Mouse (Mus musculus): Measurements from ENCODE around the gene Ucp1. TPM values are rescaled to one million over a fixed set of nuclear protein-coding genes. Genes with fewer than 3 reads are reported as not detected.

The Ucp1 gene
- polyA plus RNA-seq, 1 experiment from 2014 or later = not detected

DNA sequence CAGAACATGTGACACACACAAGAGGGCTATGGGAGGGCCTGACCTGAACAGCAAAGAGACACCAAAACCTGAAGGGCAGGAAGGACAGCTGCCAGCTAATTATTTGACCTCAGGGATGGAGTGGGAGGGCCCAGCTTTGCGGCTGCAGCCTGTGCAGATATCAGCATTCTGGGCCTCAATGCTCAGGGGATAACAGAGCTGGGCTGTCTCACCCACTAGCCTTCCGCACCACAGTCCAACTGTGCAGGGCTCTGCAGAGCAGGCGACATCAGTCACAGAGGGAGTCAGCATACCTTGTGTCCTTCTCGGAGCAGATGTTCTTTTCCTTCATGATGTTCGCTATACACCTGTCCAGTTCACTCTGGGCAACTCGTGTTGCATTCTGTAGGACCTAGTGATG is 32.2 kb downstream of the Ucp1 start:
- Histone ChIP-seq H3K27ac (ENCODE audit: low read length) (no peak overlapping the region), H3K9me3 (ENCODE audit: control insufficient read depth, low read length) (no peaks in the 10 kb centered on the region), H3K36me3 (ENCODE audit: control insufficient read depth, insufficient read depth, low read length) (peaks cover 4% of the 10 kb centered on the region; the same call in 1 of the 2 replicates), H3K27me3 (replicated peaks; ENCODE audit: control insufficient read depth, insufficient read depth, low read length) (no peaks in the 10 kb centered on the region), H3K9ac (ENCODE audit: low read depth, low read length) (no peak overlapping the region), H3K4me3 (ENCODE audit: low read length) (no peak overlapping the region), H3K4me2 (ENCODE audit: low read depth, low read length) (no peak overlapping the region), H3K4me1 (ENCODE audit: control insufficient read depth, insufficient read depth, low read length) (no peaks in the 10 kb centered on the region)
- WGBS = 93% methylated on average over 6 of the region's 6 CpGs
- ATAC-seq = no peak

- WGBS = 84% methylated on average over 2 of the region's 2 CpGs
- no peak overlapping the region for H3K27ac ChIP-seq (ENCODE audit: low read length)
- H3K4me1 ChIP-seq (ENCODE audit: control insufficient read depth, insufficient read depth, low read length) = no peaks in the 10 kb centered on the region
- H3K4me2 ChIP-seq (ENCODE audit: low read depth, low read length) = no peak overlapping the region
- ATAC-seq = no peak
- H3K9me3 ChIP-seq (ENCODE audit: control insufficient read depth, low read length) = no peaks in the 10 kb centered on the region
- H3K27me3 ChIP-seq (replicated peaks; ENCODE audit: control insufficient read depth, insufficient read depth, low read length) = no peaks in the 10 kb centered on the region
- no peak overlapping the region for H3K9ac ChIP-seq (ENCODE audit: low read depth, low read length)
- no peak overlapping the region for H3K4me3 ChIP-seq (ENCODE audit: low read length)
- peaks cover 4% of the 10 kb centered on the region; the same call in 1 of the 2 replicates for H3K36me3 ChIP-seq (ENCODE audit: control insufficient read depth, insufficient read depth, low read length)
Measured at GRCm38 (mm10) chr8:83323056-83323455, 32.9 kb downstream of the Ucp1 start.

DNA sequence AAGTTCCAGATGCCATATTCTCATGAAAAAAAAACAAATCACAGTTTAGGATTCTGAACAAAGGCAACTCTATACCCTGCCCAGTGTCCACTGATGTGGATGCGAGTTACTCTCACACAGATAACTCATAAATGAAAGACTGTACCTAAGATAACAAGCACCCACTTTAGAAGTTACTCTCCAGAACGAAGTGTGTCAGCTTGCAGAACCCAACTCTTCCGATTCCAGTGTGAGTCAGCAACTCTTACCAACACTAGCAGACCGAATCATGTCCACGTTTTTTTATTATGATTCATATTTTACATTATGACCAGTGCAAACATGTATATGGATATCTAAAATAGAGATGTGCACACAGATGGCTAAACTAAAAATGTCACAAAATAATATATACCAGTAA is 37.7 kb downstream of the Ucp1 start:
- ATAC-seq = no peak
- Histone ChIP-seq H3K36me3 (ENCODE audit: control insufficient read depth, insufficient read depth, low read length) (no peaks in the 10 kb centered on the region), H3K4me1 (ENCODE audit: control insufficient read depth, insufficient read depth, low read length) (no peaks in the 10 kb centered on the region), H3K4me2 (ENCODE audit: low read depth, low read length) (no peak overlapping the region), H3K9me3 (ENCODE audit: control insufficient read depth, low read length) (no peaks in the 10 kb centered on the region), H3K27ac (ENCODE audit: low read length) (no peak overlapping the region), H3K9ac (ENCODE audit: low read depth, low read length) (no peak overlapping the region), H3K27me3 (replicated peaks; ENCODE audit: control insufficient read depth, insufficient read depth, low read length) (no peaks in the 10 kb centered on the region), H3K4me3 (ENCODE audit: low read length) (no peak overlapping the region)
- 95% methylated on average over 5 of the region's 5 CpGs for WGBS

DNA sequence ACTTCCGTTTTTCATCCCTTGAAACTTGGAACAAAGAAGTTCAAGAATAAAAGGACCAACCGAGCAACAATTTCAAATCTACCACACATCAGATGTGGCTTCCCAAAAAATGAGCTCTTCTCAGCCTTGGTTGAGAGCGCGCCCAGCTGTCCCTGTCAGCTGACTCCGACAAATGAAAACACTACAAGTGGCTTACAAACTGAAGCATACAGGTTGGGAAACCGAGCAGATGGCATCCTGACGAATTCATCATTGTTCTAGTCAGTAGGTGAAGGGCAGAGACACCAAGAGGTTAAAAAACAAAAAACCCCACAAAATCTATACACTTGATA is 41.4 kb downstream of the Ucp1 start:
- Histone ChIP-seq H3K4me2 (ENCODE audit: low read depth, low read length) (peak overlapping the region; percentile 93), H3K9ac (ENCODE audit: low read depth, low read length) (peak overlapping the region; percentile 89), H3K27me3 (replicated peaks; ENCODE audit: control insufficient read depth, insufficient read depth, low read length) (no peaks in the 10 kb centered on the region; the same call in 1 of the 2 replicates), H3K36me3 (ENCODE audit: control insufficient read depth, insufficient read depth, low read length) (no peaks in the 10 kb centered on the region), H3K27ac (ENCODE audit: low read length) (no peak overlapping the region), H3K4me1 (ENCODE audit: control insufficient read depth, insufficient read depth, low read length) (no peaks in the 10 kb centered on the region), H3K4me3 (ENCODE audit: low read length) (peak overlapping the region; percentile 93), H3K9me3 (ENCODE audit: control insufficient read depth, low read length) (no peaks in the 10 kb centered on the region)
- ATAC-seq = no peak
- 9% methylated on average over 7 of the region's 7 CpGs for WGBS

DNA sequence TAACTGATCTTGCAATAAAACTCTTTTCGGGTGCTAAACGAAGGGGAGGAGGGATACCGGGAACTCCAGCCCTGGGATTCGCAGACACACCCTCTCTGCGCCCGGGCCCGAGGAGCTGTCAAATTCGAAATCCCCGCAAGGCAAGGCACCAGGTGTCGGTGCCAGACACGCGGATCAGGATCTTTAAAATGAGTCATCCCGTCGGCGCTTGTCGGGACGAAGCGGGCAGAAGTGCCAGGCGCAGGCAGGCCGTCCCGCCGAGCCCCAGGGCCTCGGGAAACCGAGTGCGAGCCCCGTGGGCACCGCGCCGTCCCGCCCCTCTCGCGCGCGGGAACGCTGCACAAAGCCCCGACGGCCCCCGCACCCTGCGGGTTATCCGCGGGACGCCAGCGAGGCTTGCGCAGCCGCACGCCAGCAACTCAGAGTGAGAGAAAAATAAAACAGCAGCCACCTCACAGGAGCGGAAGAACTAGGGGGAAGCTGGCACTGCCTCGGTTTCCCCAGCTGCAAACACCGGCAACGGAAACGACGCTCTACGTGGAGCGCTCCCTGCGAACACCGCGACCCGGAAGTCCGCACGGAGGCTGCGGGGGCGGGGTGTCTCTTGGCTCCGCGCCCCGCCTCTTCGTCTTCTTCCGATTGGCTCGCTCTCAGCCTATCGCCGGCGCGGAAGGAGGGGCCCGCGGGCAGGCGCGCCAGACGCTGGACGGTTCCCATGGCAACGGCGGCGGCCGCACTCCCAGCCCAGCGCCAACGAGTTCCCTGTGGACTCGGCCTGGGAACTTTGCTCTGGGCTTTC is 41.9 kb downstream of the Ucp1 start, which contains the start of gene Elmod2:
Gene Elmod2 (minus strand): TSS at position 588 of the 799 bp plus-strand sequence.
- H3K4me1 ChIP-seq (ENCODE audit: control insufficient read depth, insufficient read depth, low read length) = no peaks in the 10 kb centered on the region
- H3K9ac ChIP-seq (ENCODE audit: low read depth, low read length) = peak within 1 kb of the TSS; percentile 89
- peak; percentile 99 for ATAC-seq
- WGBS = under 1% methylated on average over 85 of the region's 85 CpGs
- H3K4me3 ChIP-seq (ENCODE audit: low read length) = peak within 1 kb of the TSS; percentile 93
- H3K27ac ChIP-seq (ENCODE audit: low read length) = peak within 1 kb of the TSS; percentile 51; the same call in 1 of the 2 replicates
- no peaks in the 10 kb centered on the region for H3K36me3 ChIP-seq (ENCODE audit: control insufficient read depth, insufficient read depth, low read length)
- no peaks in the 10 kb centered on the region; the same call in 1 of the 2 replicates for H3K27me3 ChIP-seq (replicated peaks; ENCODE audit: control insufficient read depth, insufficient read depth, low read length)
- peak within 1 kb of the TSS; percentile 93 for H3K4me2 ChIP-seq (ENCODE audit: low read depth, low read length)
- H3K9me3 ChIP-seq (ENCODE audit: control insufficient read depth, low read length) = no peaks in the 10 kb centered on the region

GRCm38 (mm10) chr8:83332864-83333263 is 42.7 kb downstream of the Ucp1 start:
- Histone ChIP-seq H3K4me1 (ENCODE audit: control insufficient read depth, insufficient read depth, low read length) (no peaks in the 10 kb centered on the region), H3K36me3 (ENCODE audit: control insufficient read depth, insufficient read depth, low read length) (no peaks in the 10 kb centered on the region), H3K27me3 (replicated peaks; ENCODE audit: control insufficient read depth, insufficient read depth, low read length) (no peaks in the 10 kb centered on the region; the same call in 1 of the 2 replicates), H3K4me3 (ENCODE audit: low read length) (peak overlapping the region; percentile 93), H3K4me2 (ENCODE audit: low read depth, low read length) (peak overlapping the region; percentile 63), H3K27ac (ENCODE audit: low read length) (no peak overlapping the region), H3K9me3 (ENCODE audit: control insufficient read depth, low read length) (no peaks in the 10 kb centered on the region), H3K9ac (ENCODE audit: low read depth, low read length) (peak overlapping the region; percentile 53; the same call in 1 of the 2 replicates)
- ATAC-seq = peak; percentile 2; the same call in 1 of the 2 replicates
- WGBS = 10% methylated on average over 7 of the region's 7 CpGs

DNA sequence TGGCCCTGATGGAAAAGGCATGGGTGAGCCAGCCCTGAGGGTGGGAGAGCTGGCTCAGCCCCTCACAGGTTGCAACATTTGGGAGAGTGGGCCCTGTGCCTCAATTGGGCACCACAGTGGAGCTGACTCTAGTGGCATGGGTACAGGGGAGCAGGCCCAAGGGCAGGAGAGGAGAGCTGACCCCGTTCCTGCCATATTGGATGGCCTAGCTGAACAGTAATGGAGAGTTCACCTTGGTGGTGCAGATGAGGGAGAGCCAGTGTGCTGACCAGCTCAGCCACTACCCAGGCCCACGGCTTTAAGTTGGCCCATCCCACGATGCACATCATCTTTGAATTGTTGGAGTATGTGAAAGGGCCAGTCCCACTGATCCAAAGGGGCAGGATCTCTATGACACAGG is 51.9 kb downstream of the Ucp1 start:
- Histone ChIP-seq H3K4me2 (ENCODE audit: low read depth, low read length) (no peak overlapping the region), H3K36me3 (ENCODE audit: control insufficient read depth, insufficient read depth, low read length) (no peaks in the 10 kb centered on the region), H3K9ac (ENCODE audit: low read depth, low read length) (no peak overlapping the region), H3K27me3 (replicated peaks; ENCODE audit: control insufficient read depth, insufficient read depth, low read length) (no peaks in the 10 kb centered on the region), H3K4me3 (ENCODE audit: low read length) (no peak overlapping the region), H3K9me3 (ENCODE audit: control insufficient read depth, low read length) (no peaks in the 10 kb centered on the region), H3K27ac (ENCODE audit: low read length) (no peak overlapping the region), H3K4me1 (ENCODE audit: control insufficient read depth, insufficient read depth, low read length) (no peaks in the 10 kb centered on the region)
- 90% methylated on average over 3 of the region's 3 CpGs for WGBS
- no peak for ATAC-seq

DNA sequence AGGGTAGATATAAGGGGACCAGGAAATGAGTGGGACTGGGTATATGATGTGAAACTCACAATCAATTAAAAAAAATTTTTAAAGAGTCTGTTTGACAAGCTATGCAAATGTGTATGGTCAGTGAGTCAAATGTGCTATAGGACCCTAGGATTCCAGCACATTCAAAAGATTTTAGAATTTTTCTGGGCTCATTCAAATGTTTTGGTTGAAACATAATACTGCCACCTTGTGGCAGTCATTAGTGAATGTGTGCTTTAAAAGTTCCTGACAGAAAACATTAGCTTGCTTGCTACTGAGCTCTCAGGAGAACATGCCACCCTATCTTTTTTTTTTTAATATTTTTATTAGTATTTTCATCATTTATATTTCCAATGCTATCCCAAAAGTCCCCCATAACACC is 52.5 kb downstream of the Ucp1 start:
- Histone ChIP-seq H3K9me3 (ENCODE audit: control insufficient read depth, low read length) (no peaks in the 10 kb centered on the region), H3K36me3 (ENCODE audit: control insufficient read depth, insufficient read depth, low read length) (no peaks in the 10 kb centered on the region), H3K27me3 (replicated peaks; ENCODE audit: control insufficient read depth, insufficient read depth, low read length) (no peaks in the 10 kb centered on the region), H3K4me2 (ENCODE audit: low read depth, low read length) (no peak overlapping the region), H3K4me1 (ENCODE audit: control insufficient read depth, insufficient read depth, low read length) (no peaks in the 10 kb centered on the region), H3K4me3 (ENCODE audit: low read length) (no peak overlapping the region), H3K27ac (ENCODE audit: low read length) (no peak overlapping the region), H3K9ac (ENCODE audit: low read depth, low read length) (no peak overlapping the region)
- no peak for ATAC-seq

Measured in intestine, embryonic 16.5 days (tissue).